Mouse (Mus musculus) forebrain, embryonic 16.5 days (tissue): Measurements from ENCODE around the gene Prelp. TPM values are rescaled to one million over a fixed set of nuclear protein-coding genes. Genes with fewer than 3 reads are reported as not detected.

Experiments used
- ATAC-seq: fragments of 200-750 bp; cut with Nextera tagmentation; 2 replicates; pipeline ENCODE4 v1.8.0; 2017; ENCODE audit warnings: mild to moderate bottlenecking, moderate library complexity
- H3K27ac ChIP-seq: fragments of 300-500 bp; sonication (generic); 2 replicates; pipeline ENCODE4 v1.5.1; 2014; ENCODE audit warnings: low read length, control low read depth
- H3K27me3 ChIP-seq: fragments of 300-500 bp; sonication (generic); replicated peaks from 2 replicates; pipeline ENCODE4 v1.6.1; 2014; ENCODE audit warnings: low read length; ENCODE audit not compliant: control insufficient read depth, insufficient read depth
- H3K36me3 ChIP-seq: fragments of 300-500 bp; sonication (generic); 2 replicates; pipeline ENCODE4 v1.6.1; 2014; ENCODE audit not compliant: control insufficient read depth, insufficient read depth
- H3K4me1 ChIP-seq: fragments of 300-500 bp; sonication (generic); replicated peaks from 2 replicates; pipeline ENCODE4 v1.6.1; 2014; ENCODE audit warnings: low read length; ENCODE audit not compliant: control insufficient read depth, insufficient read depth
- H3K4me2 ChIP-seq: fragments of 300-500 bp; sonication (generic); 2 replicates; pipeline ENCODE4 v1.6.1; 2014; ENCODE audit warnings: mild to moderate bottlenecking, low read length, control low read depth
- H3K4me3 ChIP-seq: fragments of 300-500 bp; sonication (generic); replicated peaks from 2 replicates; pipeline ENCODE4 v1.5.1; 2014; ENCODE audit warnings: mild to moderate bottlenecking, low read length, control low read depth
- H3K9ac ChIP-seq: fragments of 300-500 bp; sonication (generic); replicated peaks from 2 replicates; pipeline ENCODE4 v1.6.1; 2014; ENCODE audit warnings: low read depth, low read length, control low read depth
- H3K9me3 ChIP-seq: fragments of 300-500 bp; sonication (generic); 2 replicates; pipeline ENCODE4 v1.6.1; 2016; ENCODE audit warnings: low read length; ENCODE audit not compliant: control insufficient read depth
- WGBS: fragments of 180-500 bp; shearing (Covaris S2); extraction: QIAGEN DNeasy Blood & Tissue Kit; methylation state at CpG from one replicate; pipeline ENCODE4 v1.1.7; 2014; 5-methylcytosine and 5-hydroxymethylcytosine counted together
- polyA plus RNA-seq: library from polyadenylated mRNA; unstranded; fragments of >200 nt; fragmentation: Nextera tagmentation; extraction: Ambion mirVana; gene quantifications from 2 replicates; pipeline ENCODE4 v1.2.1, GENCODE M21; 2015

Gene Prelp
- polyA plus RNA-seq, 1 experiment from 2014 or later = 2.8 TPM

DNA sequence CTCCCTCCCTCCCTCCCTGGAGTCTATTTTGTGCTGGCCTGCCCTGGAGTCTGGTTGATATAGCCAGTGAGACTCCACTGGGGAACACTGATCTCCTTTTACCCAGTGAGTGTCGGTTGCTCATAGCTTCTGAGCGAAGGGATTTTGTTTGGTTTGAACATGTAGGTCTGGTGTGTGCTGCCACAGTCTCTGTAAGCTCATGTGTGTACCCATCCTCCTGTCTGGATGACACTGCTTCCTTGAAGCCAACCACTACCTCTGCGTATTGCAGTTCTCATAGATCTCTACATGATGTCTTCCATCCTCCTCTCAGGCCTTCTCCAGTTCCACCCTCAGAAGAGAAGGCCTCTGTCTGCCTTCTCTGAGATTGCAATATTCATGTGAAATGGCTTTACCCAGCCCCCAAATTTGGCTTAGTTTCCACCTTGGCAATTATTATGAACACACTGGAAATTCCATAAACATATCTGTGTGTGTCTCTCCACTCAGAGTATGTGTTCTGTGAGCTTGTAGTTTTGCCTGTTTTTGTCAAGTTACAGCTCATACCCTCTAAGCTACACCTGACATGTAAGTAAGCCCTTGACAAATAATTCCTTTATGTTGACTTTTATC lies 19.4 kb upstream of the Prelp start:
- ATAC-seq = no peak
- no peak overlapping the region for H3K27ac ChIP-seq
- 74% methylated on average over 3 of the region's 3 CpGs for WGBS
- no peaks in the 10 kb centered on the region for H3K27me3 ChIP-seq
- H3K36me3 ChIP-seq = no peaks in the 10 kb centered on the region
- no peaks in the 10 kb centered on the region for H3K4me1 ChIP-seq
- H3K9ac ChIP-seq = no peak overlapping the region
- H3K4me3 ChIP-seq = no peak overlapping the region
- no peak overlapping the region for H3K4me2 ChIP-seq
- H3K9me3 ChIP-seq = no peaks in the 10 kb centered on the region

DNA sequence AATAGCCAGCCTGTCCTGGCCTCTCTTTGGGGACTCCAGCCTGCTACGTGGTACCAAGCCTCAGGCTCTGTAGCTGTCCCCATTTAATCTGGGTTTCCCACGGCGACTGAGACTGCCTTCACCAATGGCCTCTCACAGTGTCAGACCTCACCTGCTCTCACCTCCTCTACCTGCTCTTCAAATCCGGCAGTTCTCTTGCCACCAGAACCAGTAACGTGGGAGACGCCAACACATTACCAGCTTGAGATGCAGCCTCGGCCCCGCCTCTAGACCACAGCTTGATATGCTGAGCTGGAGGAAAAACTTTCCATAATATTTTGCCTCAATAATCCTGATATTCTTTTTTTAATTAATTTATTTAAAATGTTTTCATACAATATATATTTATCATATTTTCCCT lies 18.5 kb upstream of the Prelp start:
- Histone ChIP-seq H3K27ac (no peak overlapping the region), H3K9ac (no peak overlapping the region), H3K9me3 (no peaks in the 10 kb centered on the region), H3K36me3 (no peaks in the 10 kb centered on the region), H3K27me3 (no peaks in the 10 kb centered on the region), H3K4me2 (no peak overlapping the region), H3K4me1 (no peaks in the 10 kb centered on the region), H3K4me3 (no peak overlapping the region)
- no peak for ATAC-seq
- 82% methylated on average over 8 of the region's 8 CpGs for WGBS

DNA sequence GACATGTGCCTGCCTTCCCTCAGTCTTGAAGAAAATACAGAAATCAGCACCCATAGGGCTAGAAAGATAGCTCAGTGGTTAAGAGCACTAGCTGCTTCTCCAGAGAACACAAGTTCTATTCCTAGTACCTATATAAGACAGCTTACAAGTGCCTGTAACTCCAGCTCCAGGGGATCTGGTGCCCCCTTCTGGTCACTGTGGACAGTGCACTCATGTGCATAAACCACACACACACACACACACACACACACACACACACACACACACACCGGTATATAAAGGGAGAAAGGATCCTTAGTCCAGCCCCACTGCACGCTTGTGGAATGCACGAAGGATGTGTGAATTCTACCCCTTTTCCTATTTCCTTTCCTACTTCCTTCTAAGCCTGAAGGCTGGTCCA lies 15.0 kb upstream of the Prelp start:
- H3K27me3 ChIP-seq = no peaks in the 10 kb centered on the region
- no peaks in the 10 kb centered on the region for H3K36me3 ChIP-seq
- H3K9ac ChIP-seq = no peak overlapping the region
- H3K4me3 ChIP-seq = no peak overlapping the region
- no peak overlapping the region for H3K27ac ChIP-seq
- 96% methylated on average over 3 of the region's 3 CpGs for WGBS
- no peaks in the 10 kb centered on the region for H3K4me1 ChIP-seq
- ATAC-seq = no peak
- H3K9me3 ChIP-seq = no peaks in the 10 kb centered on the region
- no peak overlapping the region for H3K4me2 ChIP-seq

GRCm38 (mm10) chr1:133934354-133934963 lies 13.2 kb upstream of the Prelp start:
- Histone ChIP-seq H3K9ac (no peak overlapping the region), H3K36me3 (no peaks in the 10 kb centered on the region), H3K27ac (no peak overlapping the region), H3K4me3 (no peak overlapping the region), H3K4me1 (no peaks in the 10 kb centered on the region), H3K27me3 (no peaks in the 10 kb centered on the region), H3K9me3 (no peaks in the 10 kb centered on the region), H3K4me2 (no peak overlapping the region)
- WGBS = 82% methylated on average over 10 of the region's 10 CpGs
- no peak for ATAC-seq

DNA sequence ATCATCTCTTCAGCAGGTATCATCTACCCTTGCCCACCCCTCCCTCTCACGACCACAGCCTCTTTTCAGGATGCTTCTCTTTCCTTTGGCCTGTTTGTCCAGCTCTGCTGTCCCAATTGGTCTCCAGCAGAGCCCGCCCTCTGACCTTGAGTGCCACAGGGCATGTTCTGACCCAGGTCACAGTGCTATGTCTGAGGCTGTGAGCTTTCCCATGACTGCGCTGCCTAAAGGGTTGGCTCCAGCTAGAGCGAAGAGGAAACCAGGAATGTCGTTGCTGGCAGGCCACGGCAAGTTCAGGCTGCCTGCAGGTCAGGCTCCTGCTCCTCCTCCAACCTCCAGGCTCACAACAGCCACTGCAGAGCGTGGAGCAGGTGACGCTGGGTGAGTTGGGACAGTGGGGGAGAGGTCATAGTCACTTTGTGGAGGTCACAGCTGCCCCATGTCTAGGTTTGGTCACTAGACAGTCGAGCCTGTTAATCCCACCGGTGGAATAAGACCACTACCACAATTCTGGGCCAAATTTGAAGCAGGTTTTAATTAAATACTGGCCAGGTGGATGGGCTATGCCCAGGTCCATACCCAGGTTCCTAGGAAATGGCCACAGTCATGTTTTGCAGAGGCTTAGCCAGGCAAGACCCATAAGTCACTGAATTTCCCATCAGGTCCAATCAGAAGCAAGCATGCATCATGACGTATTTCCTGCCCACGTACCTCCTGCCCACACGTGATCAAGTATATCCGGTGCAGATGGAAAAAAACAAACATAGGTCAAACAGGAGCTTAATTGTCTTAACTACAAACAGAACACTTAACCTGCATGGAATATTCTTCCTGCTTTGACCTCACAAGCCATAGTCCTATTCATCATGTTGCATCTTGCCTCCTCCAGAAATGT lies 12.3 kb upstream of the Prelp start:
- H3K27me3 ChIP-seq = no peaks in the 10 kb centered on the region
- 78% methylated on average over 14 of the region's 14 CpGs for WGBS
- no peak for ATAC-seq

GRCm38 (mm10) chr1:133929980-133930379 lies 8.8 kb upstream of the Prelp start:
- no peak overlapping the region for H3K4me2 ChIP-seq
- ATAC-seq = no peak
- H3K9ac ChIP-seq = no peak overlapping the region
- H3K36me3 ChIP-seq = no peaks in the 10 kb centered on the region
- H3K4me3 ChIP-seq = no peak overlapping the region
- no peaks in the 10 kb centered on the region for H3K9me3 ChIP-seq
- 60% methylated on average over 3 of the region's 3 CpGs for WGBS
- H3K4me1 ChIP-seq = no peaks in the 10 kb centered on the region
- no peak overlapping the region for H3K27ac ChIP-seq
- no peaks in the 10 kb centered on the region for H3K27me3 ChIP-seq

More for the DNA sequence above, 12.3 kb upstream of the Prelp start:
- H3K27ac ChIP-seq = no peak overlapping the region
- H3K9ac ChIP-seq = no peak overlapping the region
- no peaks in the 10 kb centered on the region for H3K9me3 ChIP-seq
- no peak overlapping the region for H3K4me2 ChIP-seq
- H3K36me3 ChIP-seq = no peaks in the 10 kb centered on the region
- no peaks in the 10 kb centered on the region for H3K4me1 ChIP-seq
- no peak overlapping the region for H3K4me3 ChIP-seq

DNA sequence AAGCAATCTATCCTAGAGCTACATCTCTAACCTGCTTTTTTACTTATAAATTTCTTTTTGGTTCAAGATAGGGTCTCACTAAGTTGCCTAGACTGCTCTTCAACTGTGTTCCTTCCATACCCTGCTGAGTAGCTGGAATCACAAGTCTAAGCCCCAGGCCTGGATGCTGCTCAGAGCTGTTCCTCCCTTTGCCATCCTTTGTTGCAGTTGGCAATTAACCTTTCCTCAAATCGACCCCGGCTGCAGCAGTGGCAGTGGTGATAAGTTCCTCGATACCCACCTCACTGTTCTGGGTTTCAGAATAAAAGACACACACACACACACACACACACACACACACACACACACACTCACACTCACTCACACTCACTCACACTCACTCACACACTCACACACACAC lies 4.0 kb upstream of the Prelp start:
- Histone ChIP-seq H3K27me3 (no peaks in the 10 kb centered on the region), H3K4me2 (no peak overlapping the region), H3K9ac (no peak overlapping the region), H3K4me1 (peaks cover 16% of the 10 kb centered on the region), H3K27ac (no peak overlapping the region), H3K9me3 (no peaks in the 10 kb centered on the region), H3K4me3 (no peak overlapping the region), H3K36me3 (no peaks in the 10 kb centered on the region)
- no peak for ATAC-seq
- WGBS = 95% methylated on average over 3 of the region's 3 CpGs

GRCm38 (mm10) chr1:133924141-133924875 lies 3.1 kb upstream of the Prelp start:
- Histone ChIP-seq H3K36me3 (no peaks in the 10 kb centered on the region), H3K9ac (0 out of 2 replicates have a peak overlapping the region, but pooled peaks have one; percentile 11), H3K27ac (no peak overlapping the region), H3K4me3 (no peak overlapping the region), H3K27me3 (no peaks in the 10 kb centered on the region), H3K4me1 (peaks cover 18% of the 10 kb centered on the region), H3K9me3 (no peaks in the 10 kb centered on the region), H3K4me2 (peak overlapping the region; percentile 14; the same call in 1 of the 2 replicates)
- 14% methylated on average over 7 of the region's 7 CpGs for WGBS
- ATAC-seq = peak; percentile 66; the same call in 1 of the 2 replicates

GRCm38 (mm10) chr1:133923071-133923470 lies 1.9 kb upstream of the Prelp start:
- WGBS = 95% methylated on average over 5 of the region's 5 CpGs
- H3K4me1 ChIP-seq = peaks cover 19% of the 10 kb centered on the region
- H3K4me3 ChIP-seq = no peak overlapping the region
- H3K9me3 ChIP-seq = no peaks in the 10 kb centered on the region
- H3K9ac ChIP-seq = no peak overlapping the region
- no peak overlapping the region for H3K27ac ChIP-seq
- ATAC-seq = no peak
- no peak overlapping the region for H3K4me2 ChIP-seq
- H3K27me3 ChIP-seq = no peaks in the 10 kb centered on the region
- no peaks in the 10 kb centered on the region for H3K36me3 ChIP-seq
